Mouse (Mus musculus): ENCODE measurements around the gene S100a4.

Gene S100a4

GRCm38 (mm10) chr3:90623435-90624071 is 20.0 kb downstream of the S100a4 start:
- peak; percentile 67 for DNase-seq (ENCODE audit: inconsistent ontology term)

- no peak for DNase-seq (ENCODE audit: inconsistent ontology term)
These were observed 21.9 kb downstream of the S100a4 start for GRCm38 (mm10) chr3:90625496-90625895.

GRCm38 (mm10) chr3:90626266-90627021 is 22.9 kb downstream of the S100a4 start:
- no peak for DNase-seq (ENCODE audit: inconsistent ontology term)

GRCm38 (mm10) chr3:90627366-90627765 is 23.8 kb downstream of the S100a4 start:
- DNase-seq (ENCODE audit: inconsistent ontology term): no peak

GRCm38 (mm10) chr3:90627807-90628206 is 24.2 kb downstream of the S100a4 start:
- peak; percentile 62 for DNase-seq (ENCODE audit: inconsistent ontology term)

- peak; percentile 40 for DNase-seq (ENCODE audit: inconsistent ontology term)
These were observed 25.7 kb downstream of the S100a4 start for GRCm38 (mm10) chr3:90629298-90629697.

- no peak for DNase-seq (ENCODE audit: inconsistent ontology term)
These were observed 28.4 kb downstream of the S100a4 start for GRCm38 (mm10) chr3:90631984-90632383.

GRCm38 (mm10) chr3:90638511-90639275 is 35.1 kb downstream of the S100a4 start:
- DNase-seq (ENCODE audit: inconsistent ontology term): peak; percentile 88

GRCm38 (mm10) chr3:90639511-90640154 is 36.1 kb downstream of the S100a4 start:
- DNase-seq (ENCODE audit: inconsistent ontology term): no peak

- no peak for DNase-seq (ENCODE audit: inconsistent ontology term)
These were observed 37.4 kb downstream of the S100a4 start for GRCm38 (mm10) chr3:90640981-90641380.

- no peak for DNase-seq (ENCODE audit: inconsistent ontology term)
These were observed 40.6 kb downstream of the S100a4 start for GRCm38 (mm10) chr3:90644220-90644619.

- DNase-seq (ENCODE audit: inconsistent ontology term): no peak
These were observed 43.7 kb downstream of the S100a4 start for GRCm38 (mm10) chr3:90647291-90647690.

- no peak for DNase-seq (ENCODE audit: inconsistent ontology term)
These were observed 45.4 kb downstream of the S100a4 start for GRCm38 (mm10) chr3:90648981-90649380.

GRCm38 (mm10) chr3:90649832-90650231 is 46.3 kb downstream of the S100a4 start:
- no peak for DNase-seq (ENCODE audit: inconsistent ontology term)

GRCm38 (mm10) chr3:90652878-90653508 is 49.4 kb downstream of the S100a4 start:
- DNase-seq (ENCODE audit: inconsistent ontology term): peak; percentile 72

- peak; percentile 75 for DNase-seq (ENCODE audit: inconsistent ontology term)
These were observed 50.1 kb downstream of the S100a4 start, which contains the start of gene S100a7a for GRCm38 (mm10) chr3:90653717-90654116. Gene S100a7a (plus strand): TSS chr3:90654017.

Data from Muller cell, postnatal 12 days (primary cell).